Mouse (Mus musculus): ENCODE data around the gene Uqcc1. TPM values are rescaled to one million over a fixed set of nuclear protein-coding genes. Genes with fewer than 3 reads are reported as not detected.

Uqcc1 gene
- total RNA-seq (2023; ENCODE audit: inconsistent age), result 27.6 to 43.5 TPM (median 29.5 TPM) in 4 replicates

DNA sequence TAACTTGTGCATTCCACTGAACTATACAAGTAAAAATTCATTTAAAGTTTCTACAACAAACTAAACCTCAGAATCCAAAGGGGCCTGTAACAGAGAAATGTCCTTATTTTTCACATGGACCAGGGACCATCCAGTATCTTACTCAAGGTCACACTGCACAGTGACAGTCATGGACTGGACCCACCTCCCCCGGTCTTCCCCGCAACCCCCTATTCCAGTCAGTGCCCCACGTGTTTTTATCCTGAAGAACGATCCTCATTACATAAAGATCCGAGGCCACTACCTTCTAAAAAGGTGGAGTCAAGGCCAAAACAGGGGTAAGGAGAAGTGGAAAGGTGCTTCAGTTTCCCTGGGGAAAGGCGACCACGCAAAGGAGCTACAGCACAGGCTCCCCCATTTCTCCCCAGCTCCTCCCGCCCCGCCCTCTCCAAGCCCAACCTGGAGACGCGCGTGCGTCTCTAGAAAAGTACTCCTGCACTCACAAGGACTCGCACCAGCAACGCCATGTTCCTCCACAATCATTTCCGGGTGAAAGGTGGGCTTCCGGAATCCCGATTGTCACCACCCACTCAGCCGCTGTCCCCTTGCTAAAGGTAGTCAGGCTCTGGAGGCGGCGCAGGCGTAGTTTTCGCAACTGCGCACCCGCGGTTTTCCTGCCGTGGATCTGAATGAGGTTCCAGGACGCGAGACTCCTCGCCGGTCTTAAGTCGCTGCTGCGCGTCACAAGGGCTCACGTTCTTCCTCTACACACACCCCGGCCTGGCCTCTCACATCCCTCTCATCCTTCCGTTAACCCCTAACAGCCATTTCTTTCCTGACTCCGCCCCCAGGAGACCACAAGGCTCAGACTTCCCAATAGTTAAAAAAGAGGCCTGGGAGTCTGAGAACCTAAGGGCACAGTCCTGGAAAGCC lies at the start of gene Uqcc1:
TSS of gene Uqcc1 (minus strand) at position 780 of the 912 bp plus-strand sequence.

DNA sequence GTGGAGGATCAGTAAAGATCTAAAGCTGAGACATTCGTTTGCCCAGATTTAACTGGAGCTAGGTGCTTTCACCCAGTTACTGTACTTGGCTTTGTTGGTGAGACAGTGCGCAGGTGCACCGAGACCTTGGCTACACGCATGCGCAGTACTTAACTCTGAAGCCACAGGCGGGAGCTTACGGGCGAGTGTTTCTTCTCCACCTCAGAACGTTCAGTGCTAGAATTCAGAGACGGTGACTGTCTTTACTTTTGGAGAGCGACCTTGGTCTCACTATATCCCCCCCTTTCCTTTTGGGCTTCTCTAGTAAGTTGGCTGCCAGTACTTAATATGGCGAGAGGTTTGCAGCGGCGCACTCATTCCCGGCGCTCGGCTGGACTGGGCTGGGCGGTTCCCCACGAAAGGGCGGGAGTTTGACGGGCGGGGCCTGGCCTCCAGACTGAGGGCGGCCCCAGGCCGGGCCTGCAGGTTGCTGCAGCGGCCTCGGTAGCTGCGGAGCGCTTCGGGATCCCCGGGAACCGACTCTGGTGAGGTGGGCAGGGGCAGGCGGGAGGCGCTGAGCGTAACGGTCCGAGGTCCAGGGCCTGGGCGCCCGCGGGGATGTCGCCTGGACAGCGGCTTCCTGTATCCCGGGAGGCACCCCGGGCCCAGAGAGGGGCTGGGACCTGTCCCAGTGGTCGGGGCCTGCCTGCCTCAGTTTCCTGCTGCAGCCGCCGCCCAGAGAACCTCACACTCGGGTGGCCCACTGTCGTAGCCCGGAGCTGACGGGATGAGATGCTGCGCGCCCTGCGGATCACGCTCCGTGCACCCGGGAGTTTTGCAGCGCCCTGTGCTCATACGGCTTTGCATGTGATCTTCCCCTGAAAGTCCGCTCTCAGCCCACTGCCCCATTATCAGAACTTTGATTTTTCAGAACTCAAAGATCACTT lies 26.3 kb upstream of the Uqcc1 start, which contains the start of gene Cep250:
TSS of gene Cep250 (plus strand) at position 325 of the 926 bp plus-strand sequence.

DNA sequence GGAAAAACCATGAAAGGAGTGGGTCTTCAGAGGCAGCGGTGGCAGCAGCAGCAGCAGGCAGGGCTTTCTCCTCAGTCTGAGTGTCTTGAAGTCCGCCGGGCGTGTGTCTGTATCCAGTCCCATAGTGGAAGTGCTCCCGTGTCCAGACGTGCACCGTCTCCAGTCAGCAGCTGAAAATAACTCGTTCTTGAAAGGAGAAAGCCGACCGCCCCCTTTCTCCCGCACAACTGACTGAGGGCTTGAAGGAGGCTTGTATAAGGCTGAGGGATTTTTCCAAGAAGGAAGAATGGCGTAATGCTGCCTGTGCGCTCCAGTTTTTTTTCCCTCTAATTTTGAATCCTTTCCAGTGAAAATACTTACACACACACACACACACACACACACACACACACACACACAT lies 15.0 kb upstream of the Uqcc1 start, which contains the start of gene Gdf5:
TSS of gene Gdf5 (minus strand) at position 244 of the 400 bp plus-strand sequence.

DNA sequence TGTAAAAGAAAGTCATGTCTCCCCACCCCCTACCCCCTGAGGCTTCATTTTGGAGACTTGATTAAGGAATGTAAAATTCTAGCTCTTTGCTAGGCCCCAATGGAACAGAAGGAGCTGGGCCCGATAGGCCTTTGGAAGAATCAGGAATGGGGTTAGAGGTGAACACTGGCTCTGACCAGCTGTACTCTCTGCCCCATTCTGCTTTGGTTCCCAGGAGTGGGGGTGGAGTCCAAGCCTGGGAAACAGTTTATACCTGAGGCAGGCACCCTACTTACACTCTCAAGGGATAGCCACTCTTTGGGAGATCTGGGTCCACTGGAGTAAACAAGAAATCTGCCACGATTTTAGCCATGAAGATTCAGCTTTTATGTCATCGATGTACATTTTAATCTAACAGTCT lies 10.6 kb upstream of the Uqcc1 start, which contains the start of gene Gm15557:
TSS of gene Gm15557 (plus strand) at position 48 of the 400 bp plus-strand sequence.

DNA sequence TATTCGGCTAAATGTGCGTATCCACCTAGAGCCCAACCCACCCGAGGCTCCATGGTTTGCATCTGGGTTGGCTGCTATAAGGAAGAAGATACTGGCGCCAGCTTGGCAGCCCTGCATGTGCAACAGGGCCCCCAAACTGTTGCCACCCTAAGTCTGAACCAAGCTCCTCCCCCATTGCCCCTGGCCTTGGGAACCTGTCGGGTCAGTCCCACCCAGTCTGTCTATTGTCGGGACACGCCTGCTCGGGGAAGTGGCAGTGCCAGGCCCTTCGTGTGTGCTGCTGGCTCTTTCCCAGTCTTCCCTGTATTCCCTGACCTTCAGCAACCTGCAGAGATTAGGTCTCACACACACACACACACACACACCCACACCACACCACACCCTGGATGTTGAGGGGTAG lies 95.4 kb downstream of the Uqcc1 start, which contains the start of gene Fam83c:
TSS of gene Fam83c (minus strand) at position 123 of the 400 bp plus-strand sequence.

DNA sequence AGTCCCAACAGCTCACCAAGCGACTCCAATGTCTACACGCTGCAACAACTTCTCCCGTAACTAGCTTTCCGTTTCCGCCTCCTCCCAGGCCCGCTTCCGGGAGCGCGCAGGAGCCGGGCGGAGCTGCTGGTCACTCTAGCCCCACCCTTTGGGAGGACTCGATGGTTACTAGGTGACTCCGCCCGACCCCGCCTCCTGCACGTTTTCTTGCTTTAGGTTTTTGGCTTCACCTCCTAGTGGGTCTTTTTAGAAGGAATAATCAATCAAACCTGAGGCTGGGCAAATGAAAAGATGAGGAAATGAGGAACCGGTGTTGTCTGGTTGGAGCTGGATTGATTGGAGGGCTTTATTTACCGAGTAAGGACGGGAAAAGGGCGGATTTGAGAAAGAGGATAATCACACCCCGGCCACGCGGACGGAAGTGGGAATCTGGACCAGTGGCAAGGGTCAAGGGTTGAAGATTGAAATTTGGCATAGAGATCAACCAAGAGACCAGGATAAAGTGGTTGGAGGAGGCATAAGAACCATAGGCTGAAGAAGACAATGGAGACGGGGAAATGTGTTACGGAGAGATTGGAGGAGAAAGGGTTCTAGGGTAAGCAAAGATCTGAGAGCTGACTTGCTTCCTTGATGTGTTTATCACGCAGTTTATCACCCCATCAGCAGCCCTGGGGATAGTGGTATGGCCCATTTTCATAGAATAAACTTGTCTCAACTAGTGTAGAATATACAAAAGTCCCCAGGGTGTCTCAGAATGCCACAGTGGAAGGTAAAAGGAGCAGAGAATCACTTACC lies 103.3 kb downstream of the Uqcc1 start, which contains the start of gene Eif6:
TSS of gene Eif6 (minus strand) at position 296 of the 795 bp plus-strand sequence.

DNA sequence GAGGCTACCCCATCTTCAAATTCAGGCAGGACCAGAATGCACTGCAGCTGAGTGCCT lies 110.9 kb downstream of the Uqcc1 start, which contains the start of gene BC029722:
TSS of gene BC029722 (minus strand) at position 35 of the 57 bp plus-strand sequence.

Other genes starting within 250 kb of the Uqcc1 start
- 151 to 173 TPM (median 162 TPM) in 4 replicates for gene Trpc4ap, start 237.9 kb downstream of the Uqcc1 start, total RNA-seq (2023; ENCODE audit: inconsistent age)
- gene Edem2, start 200.8 kb downstream of the Uqcc1 start, total RNA-seq (2023; ENCODE audit: inconsistent age), result 34.6 to 41.1 TPM (median 37.6 TPM) in 4 replicates
- gene Gm17581, start 194.4 kb downstream of the Uqcc1 start, total RNA-seq (2023; ENCODE audit: inconsistent age), result not detected in 4 replicates
- gene Procr, start 179.2 kb downstream of the Uqcc1 start, total RNA-seq (2023; ENCODE audit: inconsistent age), result not detected in 4 replicates
- not detected in 4 replicates for gene Mmp24, start 155.0 kb downstream of the Uqcc1 start, total RNA-seq (2023; ENCODE audit: inconsistent age)
- 23.6 to 27.8 TPM (median 24.7 TPM) in 4 replicates for gene BC029722, start 110.9 kb downstream of the Uqcc1 start, total RNA-seq (2023; ENCODE audit: inconsistent age)
- gene Eif6, start 103.4 kb downstream of the Uqcc1 start, total RNA-seq (2023; ENCODE audit: inconsistent age), result 87.8 to 99.3 TPM (median 93.3 TPM) in 4 replicates
- gene Fam83c, start 95.5 kb downstream of the Uqcc1 start, total RNA-seq (2023; ENCODE audit: inconsistent age), result 0.15 to 0.33 TPM (median 0.26 TPM) in 3 of 4 replicates, not detected in the other
- not detected in 4 replicates for gene Gm15557, start 10.4 kb upstream of the Uqcc1 start, total RNA-seq (2023; ENCODE audit: inconsistent age)
- gene Gdf5, start 15.1 kb upstream of the Uqcc1 start, total RNA-seq (2023; ENCODE audit: inconsistent age), result not detected in 4 replicates
- gene Cep250, start 26.1 kb upstream of the Uqcc1 start, total RNA-seq (2023; ENCODE audit: inconsistent age), result 58.5 to 67.9 TPM (median 59.6 TPM) in 4 replicates
- gene 6430550D23Rik, start 77.7 kb upstream of the Uqcc1 start, total RNA-seq (2023; ENCODE audit: inconsistent age), result 1.2 to 4.4 TPM (median 2.7 TPM) in 4 replicates
- gene Ergic3, start 77.7 kb upstream of the Uqcc1 start, total RNA-seq (2023; ENCODE audit: inconsistent age), result 76.6 to 107 TPM (median 94.4 TPM) in 4 replicates
- gene Fer1l4, start 122.6 kb upstream of the Uqcc1 start, total RNA-seq (2023; ENCODE audit: inconsistent age), result not detected in 4 replicates
- gene Spag4, start 134.9 kb upstream of the Uqcc1 start, total RNA-seq (2023; ENCODE audit: inconsistent age), result 4.1 to 6.1 TPM (median 5.5 TPM) in 4 replicates
- gene Cpne1, start 181.7 kb upstream of the Uqcc1 start, total RNA-seq (2023; ENCODE audit: inconsistent age), result 67.7 to 73.9 TPM (median 69.2 TPM) in 4 replicates
- 32.6 to 46.3 TPM (median 39.9 TPM) in 4 replicates for gene Rbm12, start 181.7 kb upstream of the Uqcc1 start, total RNA-seq (2023; ENCODE audit: inconsistent age)
- 22.4 to 30.4 TPM (median 27.6 TPM) in 4 replicates for gene Gm28036, start 196.8 kb upstream of the Uqcc1 start, total RNA-seq (2023; ENCODE audit: inconsistent age)
- 64.5 to 98.8 TPM (median 79.6 TPM) in 4 replicates for gene Romo1, start 213.7 kb upstream of the Uqcc1 start, total RNA-seq (2023; ENCODE audit: inconsistent age)
- gene Nfs1, start 213.9 kb upstream of the Uqcc1 start, total RNA-seq (2023; ENCODE audit: inconsistent age), result 27.9 to 40.3 TPM (median 31.3 TPM) in 4 replicates
- 1,825 to 2,022 TPM (median 1,985 TPM) in 4 replicates for gene Rbm39, start 249.9 kb upstream of the Uqcc1 start, total RNA-seq (2023; ENCODE audit: inconsistent age)